Mouse (Mus musculus) right cerebral cortex, postnatal 14 days (tissue): ENCODE data around the gene Ampd1.

Source experiments
- DNase-seq: peaks from one replicate; pipeline ENCODE4 v3.0.0; 2022

Gene Ampd1

DNA sequence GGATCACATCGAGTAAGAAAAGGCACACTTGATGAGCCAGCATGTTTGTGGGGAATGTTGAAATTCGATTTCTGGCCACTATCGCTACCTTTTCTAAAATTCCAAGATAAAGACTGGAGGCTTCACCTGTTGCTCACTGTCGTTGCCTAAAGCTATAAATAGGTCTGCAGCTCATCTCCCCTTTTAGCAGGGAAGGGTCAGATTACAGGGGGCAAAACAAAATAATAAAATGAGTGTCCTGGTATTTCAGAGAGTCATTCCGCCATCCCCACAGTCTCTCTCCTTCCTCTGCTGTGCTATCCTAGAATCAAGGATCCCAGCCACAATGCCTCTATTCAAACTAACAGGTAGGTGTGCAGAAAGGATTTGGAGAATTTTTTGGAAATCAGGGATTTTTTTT, at the start of gene Ampd1:
TSS of gene Ampd1 (plus strand) at position 244 of the 400 bp plus-strand sequence.
- no peak for DNase-seq

- no peak for DNase-seq
Measured at GRCm38 (mm10) chr3:103026174-103026573, 47.6 kb upstream of the Ampd1 start.

DNA sequence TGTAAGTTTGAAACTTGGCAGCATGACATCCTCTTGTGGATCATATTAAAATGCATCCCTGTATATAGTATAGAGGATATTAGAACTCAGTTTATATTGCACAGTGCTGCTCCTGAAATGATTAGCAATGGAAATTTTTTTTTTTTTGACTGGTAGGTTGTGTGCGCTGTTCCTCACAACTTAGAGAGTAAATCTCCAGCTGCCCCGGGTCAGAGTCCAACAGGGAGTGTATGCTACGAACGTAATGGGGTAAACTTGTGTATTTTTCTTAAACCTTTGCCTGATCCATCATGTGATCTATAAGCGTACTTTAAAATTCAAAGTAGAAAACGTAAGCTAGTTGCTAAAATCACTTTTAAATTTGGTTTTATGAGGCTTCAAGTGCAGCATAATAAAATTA, 33.5 kb upstream of the Ampd1 start:
- no peak for DNase-seq

GRCm38 (mm10) chr3:103040861-103041379, 32.9 kb upstream of the Ampd1 start:
- no peak for DNase-seq

- no peak for DNase-seq
Measured at GRCm38 (mm10) chr3:103056016-103056595, 17.7 kb upstream of the Ampd1 start.

GRCm38 (mm10) chr3:103057752-103058151, 16.1 kb upstream of the Ampd1 start:
- DNase-seq = no peak

DNA sequence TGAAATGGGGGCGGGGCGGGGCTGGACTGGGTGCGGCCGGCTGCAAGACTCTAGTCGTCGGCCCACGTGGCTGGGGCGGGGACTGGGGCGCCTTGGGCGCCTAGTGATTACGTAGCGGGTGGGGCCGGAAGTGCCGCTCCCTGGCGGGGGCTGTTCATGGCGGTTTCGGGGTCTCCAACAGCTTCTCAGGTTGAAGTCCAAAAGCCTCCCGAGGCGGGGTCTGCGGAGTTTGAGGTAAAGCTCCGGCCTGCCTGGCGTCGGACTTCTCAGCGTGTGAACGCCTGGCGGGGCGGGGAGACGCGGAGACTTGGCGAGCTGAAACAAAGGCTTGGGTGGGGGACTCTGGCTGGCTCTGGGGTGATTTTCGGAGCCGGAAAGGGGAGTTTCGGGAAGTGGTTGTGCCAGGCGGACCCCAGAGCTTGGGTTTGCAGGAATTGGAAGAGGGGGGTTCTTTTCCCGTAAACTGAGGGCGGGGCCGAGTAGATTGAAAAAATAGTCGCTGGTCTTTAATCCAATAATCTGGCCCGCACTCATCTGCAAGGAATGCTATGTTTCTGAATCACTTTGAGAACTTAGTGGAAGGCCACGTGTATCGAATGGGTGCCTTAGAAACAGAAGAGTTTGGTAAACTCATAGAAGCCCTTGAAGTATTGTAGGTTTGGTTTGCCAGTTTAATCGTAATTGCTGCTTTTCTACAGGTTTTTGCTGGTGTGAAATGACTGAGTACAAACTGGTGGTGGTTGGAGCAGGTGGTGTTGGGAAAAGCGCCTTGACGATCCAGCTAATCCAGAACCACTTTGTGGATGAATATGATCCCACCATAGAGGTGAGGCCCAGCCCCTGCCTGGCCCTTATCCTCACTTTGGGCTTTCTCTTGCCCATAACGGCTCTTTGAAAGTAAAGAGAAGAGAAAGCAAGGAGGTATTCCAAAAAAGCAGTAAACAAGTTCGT, 15.3 kb upstream of the Ampd1 start, which contains the start of gene Nras:
TSS of gene Nras (plus strand) at position 79 of the 951 bp plus-strand sequence.
- peak; percentile 94 for DNase-seq

DNA sequence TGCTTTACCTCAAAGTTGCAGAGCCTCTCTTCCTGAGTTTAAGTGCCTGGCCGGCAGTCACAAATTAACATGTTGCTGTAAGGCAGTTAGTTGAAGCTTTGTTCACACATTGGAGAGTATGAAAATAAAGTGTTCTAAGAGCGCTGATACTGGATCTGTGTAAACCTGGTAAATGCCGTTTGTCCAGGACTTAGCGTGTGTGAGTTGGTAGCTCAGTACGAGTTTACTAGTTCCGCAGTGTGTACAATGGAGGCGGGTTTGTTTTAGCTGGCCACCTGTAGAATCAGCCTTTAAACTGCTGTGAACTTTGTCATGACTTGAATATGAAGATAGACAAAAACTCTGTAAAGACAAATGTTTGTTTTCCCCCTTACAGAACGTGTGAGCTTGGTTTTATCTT, 6.9 kb upstream of the Ampd1 start:
- no peak for DNase-seq

GRCm38 (mm10) chr3:103068971-103069370, 4.8 kb upstream of the Ampd1 start:
- no peak for DNase-seq

- DNase-seq = no peak
Measured at GRCm38 (mm10) chr3:103075871-103076270, 2.1 kb downstream of the Ampd1 start.

DNA sequence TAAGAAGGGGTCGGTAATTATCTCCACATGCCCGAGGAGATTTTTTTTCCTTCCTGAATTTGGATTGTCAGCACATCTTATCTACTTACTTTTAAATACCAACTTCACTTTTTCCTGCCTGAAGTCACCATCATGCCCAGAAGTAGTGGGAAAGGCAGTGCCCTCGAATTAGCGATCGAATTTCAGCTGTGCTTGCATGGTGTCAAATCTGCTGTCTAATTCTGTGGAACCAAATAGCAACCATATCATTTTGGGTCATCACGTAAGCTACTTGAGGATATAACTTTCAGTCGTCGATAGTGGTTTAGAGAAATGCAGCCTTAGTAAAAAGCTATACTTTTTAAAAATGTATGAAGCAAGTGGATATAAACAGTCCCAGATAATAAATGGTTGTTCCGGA, 2.7 kb downstream of the Ampd1 start:
- no peak for DNase-seq

DNA sequence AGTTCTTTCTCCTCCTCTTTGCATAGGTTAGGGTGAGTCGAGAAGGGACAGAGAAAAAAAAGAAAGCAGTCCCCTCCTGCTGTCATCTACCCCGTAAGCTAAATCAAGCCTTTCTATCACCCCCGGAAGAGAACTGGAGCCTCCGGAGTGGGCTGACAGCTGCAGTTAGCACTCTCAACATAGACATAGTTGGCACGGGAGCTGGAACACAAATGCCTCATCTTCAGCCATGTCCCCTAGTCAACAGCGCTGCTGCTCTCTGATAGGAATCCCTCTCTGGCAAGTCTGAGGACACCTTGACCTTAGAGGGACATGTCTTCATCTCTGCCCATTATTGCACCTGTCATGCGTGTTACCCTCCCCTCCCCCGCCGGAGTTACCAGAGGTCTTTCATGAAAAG, 5.5 kb downstream of the Ampd1 start:
- DNase-seq = no peak

GRCm38 (mm10) chr3:103081051-103081450, 7.2 kb downstream of the Ampd1 start:
- DNase-seq = no peak

DNA sequence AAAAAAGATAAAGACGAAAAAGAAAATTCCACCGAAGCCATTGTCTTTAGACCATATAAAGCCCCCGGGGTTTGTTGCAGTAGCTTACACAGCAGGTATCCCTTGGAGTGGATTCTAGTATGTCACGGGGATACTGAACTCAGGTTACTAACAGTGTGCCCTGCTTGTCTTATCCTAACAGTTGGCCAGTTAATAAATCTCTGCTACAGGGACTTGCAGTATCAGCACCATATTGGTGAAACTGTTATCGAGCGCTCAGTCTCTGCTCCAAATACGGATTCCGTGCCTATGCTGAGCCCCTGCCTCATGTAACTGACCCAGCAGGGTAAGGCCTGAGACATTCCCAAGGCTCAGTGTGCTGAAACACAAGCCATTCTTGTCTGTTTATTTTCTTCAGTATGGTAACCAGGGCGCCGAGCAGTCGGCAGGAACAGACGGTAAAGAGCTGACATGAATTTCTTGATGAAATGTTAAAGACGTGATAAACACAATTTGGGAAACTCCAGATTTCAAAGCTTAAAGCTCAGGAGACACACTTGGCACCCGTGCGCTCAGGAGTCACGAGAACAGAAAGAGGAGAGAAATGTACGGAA, 8.1 kb downstream of the Ampd1 start:
- DNase-seq = no peak

DNA sequence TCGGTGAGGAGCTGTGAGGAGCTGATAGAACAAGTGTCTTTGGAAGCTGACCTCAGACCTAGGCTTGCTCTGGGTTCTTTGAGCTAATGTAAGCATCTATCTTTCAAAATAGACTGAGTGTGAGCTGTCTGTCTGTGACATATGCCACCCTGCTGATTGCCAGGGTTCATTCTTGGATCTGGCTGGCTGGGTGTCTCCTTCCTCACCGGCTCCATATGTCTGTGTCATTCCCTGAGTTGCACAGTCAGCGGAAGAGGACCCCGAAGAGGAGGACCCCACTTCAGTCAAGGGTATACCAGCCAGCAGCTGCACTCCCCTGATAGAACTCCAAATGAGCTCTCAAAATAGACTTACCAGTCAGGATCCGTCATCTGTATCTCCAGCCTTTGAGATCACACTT, 8.9 kb downstream of the Ampd1 start:
- no peak for DNase-seq

GRCm38 (mm10) chr3:103085986-103086385, 12.2 kb downstream of the Ampd1 start:
- DNase-seq = no peak

- DNase-seq = no peak
Measured at GRCm38 (mm10) chr3:103091753-103092152, 17.9 kb downstream of the Ampd1 start.

DNA sequence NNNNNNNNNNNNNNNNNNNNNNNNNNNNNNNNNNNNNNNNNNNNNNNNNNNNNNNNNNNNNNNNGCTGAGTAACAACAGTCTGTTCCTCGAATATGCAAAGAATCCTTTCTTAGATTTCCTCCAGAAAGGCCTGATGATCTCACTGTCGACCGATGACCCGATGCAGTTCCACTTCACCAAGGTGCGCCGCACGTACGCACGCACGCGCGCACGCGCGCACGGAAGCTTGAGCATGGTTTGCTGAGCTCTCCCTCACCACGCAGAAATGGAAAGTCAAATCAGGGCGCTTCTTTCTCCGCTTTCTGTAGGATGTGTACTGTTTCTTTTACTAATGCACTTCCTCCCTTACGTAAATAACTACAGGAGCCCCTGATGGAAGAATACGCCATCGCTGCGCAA, 24.8 kb downstream of the Ampd1 start:
- peak; percentile 11 for DNase-seq

- DNase-seq = no peak
Measured at GRCm38 (mm10) chr3:103099667-103100066, 25.9 kb downstream of the Ampd1 start.

GRCm38 (mm10) chr3:103100735-103101134, 26.9 kb downstream of the Ampd1 start:
- no peak for DNase-seq

- no peak for DNase-seq
Measured at GRCm38 (mm10) chr3:103101194-103101593, 27.4 kb downstream of the Ampd1 start.

GRCm38 (mm10) chr3:103101909-103102308, 28.1 kb downstream of the Ampd1 start:
- no peak for DNase-seq
